Mouse (Mus musculus): ENCODE measurements at regions not wholly inside any gene's neighbourhood (a gene's known extent, or its start where the extent isn't known, plus 50 kb on each side); places are given as distances from the start of the nearest gene placed in this dataset.

DNA sequence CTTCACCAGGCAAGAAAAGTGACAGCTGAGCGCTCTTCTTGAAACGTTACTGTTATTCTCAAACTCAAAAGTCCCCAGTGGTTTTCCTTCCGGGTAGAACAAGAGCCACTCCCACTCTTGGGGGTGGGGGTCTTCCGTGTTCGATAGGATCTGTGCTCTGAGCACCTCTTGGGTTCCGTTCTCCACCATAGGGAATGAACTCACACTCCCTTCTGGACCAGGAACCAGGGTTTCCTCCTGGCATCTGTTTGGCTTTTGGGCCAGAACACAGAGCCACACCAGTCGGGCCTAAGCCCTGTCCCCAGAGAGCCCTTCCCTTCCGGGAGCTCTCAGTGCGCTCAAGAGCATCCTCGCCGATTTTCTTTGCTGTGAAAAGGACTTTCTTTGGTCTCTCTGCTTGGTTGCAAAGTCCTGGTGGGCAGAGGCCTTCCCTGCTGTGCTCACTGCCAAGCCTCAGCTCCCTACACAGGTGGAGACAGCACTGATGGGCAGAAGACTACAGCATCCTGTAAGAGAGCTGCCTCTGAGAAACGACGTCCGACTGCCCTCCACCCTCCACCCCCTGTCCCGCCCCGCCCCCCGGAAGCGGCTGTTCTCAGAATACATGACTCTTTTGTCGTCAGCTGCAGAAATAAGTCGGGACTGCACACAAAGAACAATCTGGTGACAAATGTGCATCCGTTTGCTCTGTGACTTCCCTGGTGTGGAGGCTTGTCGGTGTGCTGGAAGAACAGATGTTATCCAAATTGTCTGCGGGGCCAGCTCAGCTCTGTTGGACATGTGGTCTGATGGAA, 90.9 kb upstream of the Lef1 start:
- no peak; the same call in 1 of the 2 replicates for ATAC-seq (replicated peaks; ENCODE audit: insufficient number of reproducible peaks, low FRiP score, low TSS enrichment)
- Histone ChIP-seq H3K9ac (ENCODE audit: low read depth, low read length) (peak overlapping the region; percentile 69), H3K27ac (ENCODE audit: low read depth, low read length) (no peak overlapping the region), H3K27me3 (ENCODE audit: control insufficient read depth, insufficient read depth, low read length) (no peaks in the 10 kb centered on the region), H3K4me2 (peak overlapping the region; percentile 66), H3K9me3 (replicated peaks; ENCODE audit: control insufficient read depth, low read length) (no peaks in the 10 kb centered on the region), H3K4me1 (ENCODE audit: control insufficient read depth, insufficient read depth, low read length) (peaks cover 3% of the 10 kb centered on the region; the same call in 1 of the 2 replicates), H3K4me3 (ENCODE audit: low read depth, low read length) (peak overlapping the region; percentile 33), H3K36me3 (ENCODE audit: control insufficient read depth, insufficient read depth, low read length) (no peaks in the 10 kb centered on the region)
- 13% methylated on average over 23 of the region's 23 CpGs for WGBS (ENCODE audit: insufficient replicate concordance)

DNA sequence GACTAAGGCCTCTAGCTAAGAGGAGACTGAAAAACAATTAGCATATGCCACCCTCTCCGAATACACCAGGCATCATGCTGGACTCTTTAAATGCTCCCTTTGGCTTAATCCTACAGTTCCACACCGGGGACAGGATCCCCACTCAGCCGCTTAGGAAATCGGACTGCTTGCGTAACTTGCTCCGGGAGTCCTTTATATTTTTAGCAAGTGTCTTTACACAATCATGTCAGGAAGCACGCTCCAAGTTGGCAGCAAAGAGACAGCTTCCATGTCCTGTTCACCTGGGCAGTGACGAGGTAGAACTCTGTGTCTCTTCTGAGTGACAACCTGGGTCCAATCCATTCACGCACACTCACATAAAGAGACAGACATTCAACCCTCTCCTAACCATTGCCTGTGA, 92.4 kb upstream of the Lef1 start:
- Histone ChIP-seq H3K9me3 (replicated peaks; ENCODE audit: control insufficient read depth, low read length) (no peaks in the 10 kb centered on the region), H3K4me2 (no peak overlapping the region), H3K36me3 (ENCODE audit: control insufficient read depth, insufficient read depth, low read length) (no peaks in the 10 kb centered on the region), H3K27ac (ENCODE audit: low read depth, low read length) (no peak overlapping the region), H3K27me3 (ENCODE audit: control insufficient read depth, insufficient read depth, low read length) (no peaks in the 10 kb centered on the region), H3K4me3 (ENCODE audit: low read depth, low read length) (no peak overlapping the region), H3K4me1 (ENCODE audit: control insufficient read depth, insufficient read depth, low read length) (peaks cover 3% of the 10 kb centered on the region; the same call in 1 of the 2 replicates), H3K9ac (ENCODE audit: low read depth, low read length) (no peak overlapping the region)
- no peak for ATAC-seq (replicated peaks; ENCODE audit: insufficient number of reproducible peaks, low FRiP score, low TSS enrichment)
- 74% methylated on average over 9 of the region's 9 CpGs for WGBS (ENCODE audit: insufficient replicate concordance)

DNA sequence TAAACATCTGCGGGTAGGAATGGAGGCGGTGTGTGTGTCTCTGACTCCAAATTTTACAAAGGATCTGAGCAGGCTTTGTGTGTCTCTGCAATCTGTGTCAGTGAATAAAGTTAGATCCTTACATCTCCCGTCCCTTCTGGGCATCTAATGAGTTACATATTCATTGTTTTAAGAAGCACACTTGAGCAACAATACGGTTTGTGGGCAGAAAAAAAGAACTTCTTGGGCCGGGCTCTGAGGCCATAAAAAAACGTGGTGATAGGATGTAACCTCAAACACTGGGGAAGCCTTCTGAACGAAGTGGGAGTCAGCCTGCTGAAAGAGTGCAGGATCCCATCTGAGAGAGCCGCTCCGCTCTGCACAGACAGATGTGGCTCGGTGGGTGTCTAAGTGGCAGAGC, 94.2 kb upstream of the Lef1 start:
- H3K4me2 ChIP-seq: no peak overlapping the region
- no peak overlapping the region for H3K27ac ChIP-seq (ENCODE audit: low read depth, low read length)
- H3K9ac ChIP-seq (ENCODE audit: low read depth, low read length): no peak overlapping the region
- H3K4me3 ChIP-seq (ENCODE audit: low read depth, low read length): no peak overlapping the region
- peaks cover 3% of the 10 kb centered on the region; the same call in 1 of the 2 replicates for H3K4me1 ChIP-seq (ENCODE audit: control insufficient read depth, insufficient read depth, low read length)
- no peaks in the 10 kb centered on the region for H3K27me3 ChIP-seq (ENCODE audit: control insufficient read depth, insufficient read depth, low read length)
- WGBS (ENCODE audit: insufficient replicate concordance): 64% methylated on average over 10 of the region's 10 CpGs
- no peak for ATAC-seq (replicated peaks; ENCODE audit: insufficient number of reproducible peaks, low FRiP score, low TSS enrichment)
- H3K9me3 ChIP-seq (replicated peaks; ENCODE audit: control insufficient read depth, low read length): no peaks in the 10 kb centered on the region
- H3K36me3 ChIP-seq (ENCODE audit: control insufficient read depth, insufficient read depth, low read length): no peaks in the 10 kb centered on the region

DNA sequence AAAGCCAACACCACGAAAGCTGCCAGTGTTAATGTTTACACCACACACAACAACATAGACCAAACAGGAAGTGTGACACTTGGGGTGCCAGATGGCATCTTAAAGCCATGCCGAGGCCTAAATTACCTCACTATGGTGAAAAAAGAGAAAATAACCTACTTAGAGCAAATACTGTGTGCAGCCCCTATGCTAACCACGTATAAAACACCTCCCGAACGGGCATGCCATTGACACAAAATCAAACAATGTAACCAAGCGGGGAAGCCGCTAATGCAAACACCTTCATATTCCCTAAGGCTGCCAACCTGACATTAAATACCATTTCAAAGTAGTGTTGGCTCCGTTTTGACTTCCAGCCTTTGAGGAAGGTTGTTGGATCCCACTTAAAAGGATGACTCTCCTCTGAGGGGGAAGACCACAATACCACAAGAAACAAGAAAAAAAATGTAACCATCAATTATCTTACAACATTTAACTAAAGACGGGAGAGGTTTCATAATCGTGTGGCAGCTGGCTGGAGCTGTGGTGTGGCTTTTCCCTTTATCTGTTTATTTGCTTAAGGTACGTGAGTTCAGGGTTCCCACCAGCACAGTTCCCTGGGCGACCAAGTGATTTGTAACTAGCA, 96.1 kb upstream of the Lef1 start:
- ATAC-seq (replicated peaks; ENCODE audit: insufficient number of reproducible peaks, low FRiP score, low TSS enrichment): no peak
- no peak overlapping the region for H3K27ac ChIP-seq (ENCODE audit: low read depth, low read length)
- no peaks in the 10 kb centered on the region for H3K27me3 ChIP-seq (ENCODE audit: control insufficient read depth, insufficient read depth, low read length)
- H3K9ac ChIP-seq (ENCODE audit: low read depth, low read length): no peak overlapping the region
- no peak overlapping the region for H3K4me3 ChIP-seq (ENCODE audit: low read depth, low read length)
- WGBS (ENCODE audit: insufficient replicate concordance): 71% methylated on average over 12 of the region's 12 CpGs
- H3K4me2 ChIP-seq: no peak overlapping the region
- no peaks in the 10 kb centered on the region for H3K36me3 ChIP-seq (ENCODE audit: control insufficient read depth, insufficient read depth, low read length)
- H3K4me1 ChIP-seq (ENCODE audit: control insufficient read depth, insufficient read depth, low read length): no peaks in the 10 kb centered on the region
- no peaks in the 10 kb centered on the region for H3K9me3 ChIP-seq (replicated peaks; ENCODE audit: control insufficient read depth, low read length)

DNA sequence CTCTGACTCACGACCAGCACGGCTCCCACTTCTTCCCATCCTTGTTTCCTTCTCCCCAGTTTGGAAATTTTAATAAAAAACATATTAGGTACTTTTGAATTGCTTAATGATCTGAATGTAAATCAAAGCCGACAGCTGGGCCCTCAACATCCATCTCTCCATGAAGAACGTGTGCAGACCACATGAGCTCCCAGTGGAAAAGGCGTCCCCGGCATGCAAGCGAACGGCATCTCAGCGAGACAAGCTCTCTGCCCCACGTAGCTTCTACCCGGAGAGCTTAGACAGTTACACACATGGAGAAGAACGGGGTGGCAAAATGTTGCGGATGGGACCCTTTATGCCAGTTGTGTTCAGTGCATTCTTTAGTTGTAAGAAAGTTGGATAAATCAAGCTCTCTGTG, 109.6 kb upstream of the Lef1 start:
- Histone ChIP-seq H3K27me3 (ENCODE audit: control insufficient read depth, insufficient read depth, low read length) (no peaks in the 10 kb centered on the region), H3K4me2 (no peak overlapping the region), H3K4me3 (ENCODE audit: low read depth, low read length) (no peak overlapping the region), H3K27ac (ENCODE audit: low read depth, low read length) (no peak overlapping the region), H3K4me1 (ENCODE audit: control insufficient read depth, insufficient read depth, low read length) (no peaks in the 10 kb centered on the region), H3K9me3 (replicated peaks; ENCODE audit: control insufficient read depth, low read length) (no peaks in the 10 kb centered on the region), H3K36me3 (ENCODE audit: control insufficient read depth, insufficient read depth, low read length) (no peaks in the 10 kb centered on the region), H3K9ac (ENCODE audit: low read depth, low read length) (no peak overlapping the region)
- ATAC-seq (replicated peaks; ENCODE audit: insufficient number of reproducible peaks, low FRiP score, low TSS enrichment): no peak
- WGBS (ENCODE audit: insufficient replicate concordance): 87% methylated on average over 13 of the region's 13 CpGs

DNA sequence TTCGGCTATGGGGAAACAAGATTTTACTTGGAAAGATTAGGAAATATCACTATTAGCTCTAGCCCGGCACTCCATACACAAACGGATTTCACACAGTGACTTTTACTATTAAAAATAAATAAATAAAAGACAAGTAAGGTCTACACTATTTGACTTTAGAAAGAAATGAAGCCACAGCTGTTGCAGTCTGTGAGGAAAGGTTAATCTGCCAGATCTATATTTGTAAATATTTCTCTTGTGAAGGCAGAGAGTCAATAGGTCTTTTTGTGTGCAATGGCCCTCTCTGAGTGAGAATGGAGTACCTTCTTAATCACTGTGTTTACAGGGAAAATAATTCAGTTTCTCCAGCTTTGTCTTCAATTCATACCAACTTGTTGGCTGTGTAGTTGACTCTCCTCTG, 110.0 kb upstream of the Lef1 start:
- Histone ChIP-seq H3K9me3 (replicated peaks; ENCODE audit: control insufficient read depth, low read length) (no peaks in the 10 kb centered on the region), H3K9ac (ENCODE audit: low read depth, low read length) (no peak overlapping the region), H3K4me1 (ENCODE audit: control insufficient read depth, insufficient read depth, low read length) (no peaks in the 10 kb centered on the region), H3K4me3 (ENCODE audit: low read depth, low read length) (no peak overlapping the region), H3K27ac (ENCODE audit: low read depth, low read length) (no peak overlapping the region), H3K36me3 (ENCODE audit: control insufficient read depth, insufficient read depth, low read length) (no peaks in the 10 kb centered on the region), H3K27me3 (ENCODE audit: control insufficient read depth, insufficient read depth, low read length) (no peaks in the 10 kb centered on the region), H3K4me2 (no peak overlapping the region)
- ATAC-seq (replicated peaks; ENCODE audit: insufficient number of reproducible peaks, low FRiP score, low TSS enrichment): no peak
- 64% methylated on average over 3 of the region's 3 CpGs for WGBS (ENCODE audit: insufficient replicate concordance)

DNA sequence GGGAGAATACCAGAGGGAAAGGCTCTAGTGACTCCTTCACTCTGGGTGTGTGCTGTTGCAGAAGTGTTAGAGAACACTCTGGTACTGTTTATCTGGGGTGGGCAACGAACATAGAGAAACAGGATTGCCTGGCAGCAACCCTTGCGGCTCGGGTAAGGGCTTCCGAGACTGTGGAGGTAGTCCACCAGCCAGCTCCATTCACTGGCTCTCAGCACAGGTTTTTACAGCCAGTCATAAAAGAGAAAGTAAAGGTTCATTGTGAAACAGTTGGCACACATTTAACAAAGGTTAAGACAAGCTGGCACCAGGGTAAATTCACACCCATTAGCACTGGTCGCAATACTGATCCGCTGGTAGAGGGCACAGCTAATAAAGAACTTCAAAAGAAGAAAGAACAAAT, 110.5 kb upstream of the Lef1 start:
- Histone ChIP-seq H3K4me2 (no peak overlapping the region), H3K36me3 (ENCODE audit: control insufficient read depth, insufficient read depth, low read length) (no peaks in the 10 kb centered on the region), H3K27me3 (ENCODE audit: control insufficient read depth, insufficient read depth, low read length) (no peaks in the 10 kb centered on the region), H3K4me1 (ENCODE audit: control insufficient read depth, insufficient read depth, low read length) (no peaks in the 10 kb centered on the region), H3K9me3 (replicated peaks; ENCODE audit: control insufficient read depth, low read length) (no peaks in the 10 kb centered on the region), H3K27ac (ENCODE audit: low read depth, low read length) (no peak overlapping the region), H3K4me3 (ENCODE audit: low read depth, low read length) (no peak overlapping the region), H3K9ac (ENCODE audit: low read depth, low read length) (no peak overlapping the region)
- ATAC-seq (replicated peaks; ENCODE audit: insufficient number of reproducible peaks, low FRiP score, low TSS enrichment): no peak
- 80% methylated on average over 6 of the region's 6 CpGs for WGBS (ENCODE audit: insufficient replicate concordance)

DNA sequence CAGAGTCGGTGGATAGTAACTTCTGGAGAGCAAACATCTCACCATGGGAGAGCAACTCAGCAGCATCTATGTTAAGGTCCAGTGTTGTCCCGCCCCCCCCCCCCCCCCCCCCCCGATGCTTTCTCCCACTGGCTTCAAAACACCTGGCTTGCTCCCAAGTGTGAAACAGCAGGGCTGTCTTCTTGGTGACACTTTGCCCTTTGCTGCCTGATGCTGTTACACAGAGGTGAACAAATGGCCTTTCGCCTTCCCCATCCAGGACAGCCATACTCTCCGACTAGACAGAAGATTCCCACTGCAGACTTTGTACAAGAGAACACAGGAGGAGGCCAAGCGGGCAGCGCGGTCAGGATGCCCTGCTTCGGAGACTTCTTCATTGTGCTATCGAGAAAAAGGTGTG, 111.8 kb upstream of the Lef1 start:
- no peaks in the 10 kb centered on the region for H3K9me3 ChIP-seq (replicated peaks; ENCODE audit: control insufficient read depth, low read length)
- H3K36me3 ChIP-seq (ENCODE audit: control insufficient read depth, insufficient read depth, low read length): no peaks in the 10 kb centered on the region
- no peak overlapping the region for H3K9ac ChIP-seq (ENCODE audit: low read depth, low read length)
- no peak for ATAC-seq (replicated peaks; ENCODE audit: insufficient number of reproducible peaks, low FRiP score, low TSS enrichment)
- H3K4me1 ChIP-seq (ENCODE audit: control insufficient read depth, insufficient read depth, low read length): no peaks in the 10 kb centered on the region
- H3K4me3 ChIP-seq (ENCODE audit: low read depth, low read length): no peak overlapping the region
- WGBS (ENCODE audit: insufficient replicate concordance): 62% methylated on average over 9 of the region's 10 CpGs
- H3K27ac ChIP-seq (ENCODE audit: low read depth, low read length): no peak overlapping the region
- no peaks in the 10 kb centered on the region for H3K27me3 ChIP-seq (ENCODE audit: control insufficient read depth, insufficient read depth, low read length)
- H3K4me2 ChIP-seq: no peak overlapping the region

DNA sequence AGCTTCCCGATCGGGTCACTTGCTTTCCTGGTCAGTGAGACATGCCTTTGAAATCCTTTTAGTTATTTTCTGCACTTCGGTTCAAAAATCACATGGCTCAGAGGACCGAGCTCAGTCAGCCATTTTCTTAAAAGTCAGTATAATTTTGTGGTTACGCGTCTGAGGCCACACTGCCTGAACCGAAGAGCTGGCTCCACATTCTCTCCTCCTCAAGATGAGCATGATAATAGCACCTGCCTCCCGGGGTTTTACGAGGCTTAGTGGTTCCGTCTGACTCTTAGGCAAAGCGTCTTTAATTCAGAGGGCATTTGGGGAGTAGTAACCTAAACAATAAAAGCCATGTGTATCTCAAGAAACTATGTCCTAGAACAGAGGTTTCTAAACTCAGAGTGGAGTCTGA, 113.5 kb upstream of the Lef1 start:
- H3K9me3 ChIP-seq (replicated peaks; ENCODE audit: control insufficient read depth, low read length): no peaks in the 10 kb centered on the region
- H3K36me3 ChIP-seq (ENCODE audit: control insufficient read depth, insufficient read depth, low read length): no peaks in the 10 kb centered on the region
- H3K27me3 ChIP-seq (ENCODE audit: control insufficient read depth, insufficient read depth, low read length): no peaks in the 10 kb centered on the region
- no peaks in the 10 kb centered on the region for H3K4me1 ChIP-seq (ENCODE audit: control insufficient read depth, insufficient read depth, low read length)
- H3K4me2 ChIP-seq: no peak overlapping the region
- no peak overlapping the region for H3K27ac ChIP-seq (ENCODE audit: low read depth, low read length)
- H3K4me3 ChIP-seq (ENCODE audit: low read depth, low read length): no peak overlapping the region
- ATAC-seq (replicated peaks; ENCODE audit: insufficient number of reproducible peaks, low FRiP score, low TSS enrichment): no peak
- no peak overlapping the region for H3K9ac ChIP-seq (ENCODE audit: low read depth, low read length)
- 52% methylated on average over 11 of the region's 11 CpGs for WGBS (ENCODE audit: insufficient replicate concordance)

All from heart, embryonic 11.5 days (tissue).